Mouse (Mus musculus): ENCODE results near the gene Abhd6. TPM values are rescaled to one million over a fixed set of nuclear protein-coding genes. Genes with fewer than 3 reads are reported as not detected.

The Abhd6 gene
- total RNA-seq, 1 experiment from 2014 or later: 1.9 TPM

DNA sequence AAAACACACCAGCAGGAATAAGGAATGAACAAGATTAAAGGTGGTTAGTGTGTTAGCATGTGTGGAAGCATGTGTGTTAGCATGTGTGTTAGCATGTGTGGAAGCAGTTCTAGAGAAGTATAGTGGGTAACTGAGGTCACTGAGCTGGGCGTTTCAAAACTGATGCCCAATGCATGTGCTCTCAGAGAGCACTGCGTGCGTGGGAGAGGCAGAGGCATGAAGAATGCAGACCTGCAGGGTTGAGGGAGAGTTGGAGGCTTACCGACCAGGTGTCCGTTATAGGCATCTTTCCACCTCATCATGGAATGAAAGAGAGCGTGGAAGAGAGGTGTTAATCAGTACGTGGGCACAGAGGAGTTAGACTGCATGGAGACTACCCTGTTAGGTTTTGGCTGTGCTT, 17.8 kb downstream of the Abhd6 start:
- no peak for ATAC-seq (replicated peaks; ENCODE audit: insufficient number of reproducible peaks, low FRiP score, low TSS enrichment, poor library complexity, severe bottlenecking)

DNA sequence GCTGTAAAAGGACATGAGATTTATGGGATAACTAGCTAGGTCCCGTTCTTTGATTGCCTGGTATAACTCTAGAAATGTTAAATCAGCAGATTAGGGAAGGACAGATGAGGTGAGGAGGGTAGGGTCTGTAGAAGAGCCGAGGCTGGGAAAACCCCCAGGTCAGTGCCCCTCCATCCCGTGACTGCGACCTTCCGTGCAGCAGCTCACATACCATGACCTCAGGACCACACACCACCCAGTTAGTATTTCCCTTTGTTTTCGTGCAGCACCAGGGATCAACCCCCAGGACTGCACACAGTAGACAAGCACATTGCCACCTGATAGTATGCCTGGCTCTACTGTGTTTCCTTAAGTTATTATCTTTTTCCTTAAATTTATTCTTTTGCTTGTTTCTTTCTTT, 21.8 kb downstream of the Abhd6 start:
- ATAC-seq (replicated peaks; ENCODE audit: insufficient number of reproducible peaks, low FRiP score, low TSS enrichment, poor library complexity, severe bottlenecking): no peak

DNA sequence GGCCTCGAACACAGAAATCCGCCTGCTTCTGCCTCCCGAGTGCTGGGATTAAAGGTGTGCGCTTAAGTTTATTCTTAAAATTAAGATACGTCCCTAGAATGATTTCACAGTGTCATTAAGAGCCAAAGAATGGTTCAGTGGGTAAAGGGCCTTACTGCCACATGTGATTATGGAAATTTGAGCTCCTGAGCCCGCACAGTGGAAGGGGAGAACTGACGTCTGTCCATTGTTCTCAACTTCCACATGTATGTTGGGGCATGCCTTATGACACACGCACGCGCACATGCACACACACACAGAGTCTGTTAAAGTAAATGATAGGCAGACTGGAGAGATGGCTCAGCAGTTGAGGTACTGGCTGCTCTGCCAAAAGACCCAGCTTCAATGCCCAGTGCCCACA, 22.2 kb downstream of the Abhd6 start:
- no peak for ATAC-seq (replicated peaks; ENCODE audit: insufficient number of reproducible peaks, low FRiP score, low TSS enrichment, poor library complexity, severe bottlenecking)

DNA sequence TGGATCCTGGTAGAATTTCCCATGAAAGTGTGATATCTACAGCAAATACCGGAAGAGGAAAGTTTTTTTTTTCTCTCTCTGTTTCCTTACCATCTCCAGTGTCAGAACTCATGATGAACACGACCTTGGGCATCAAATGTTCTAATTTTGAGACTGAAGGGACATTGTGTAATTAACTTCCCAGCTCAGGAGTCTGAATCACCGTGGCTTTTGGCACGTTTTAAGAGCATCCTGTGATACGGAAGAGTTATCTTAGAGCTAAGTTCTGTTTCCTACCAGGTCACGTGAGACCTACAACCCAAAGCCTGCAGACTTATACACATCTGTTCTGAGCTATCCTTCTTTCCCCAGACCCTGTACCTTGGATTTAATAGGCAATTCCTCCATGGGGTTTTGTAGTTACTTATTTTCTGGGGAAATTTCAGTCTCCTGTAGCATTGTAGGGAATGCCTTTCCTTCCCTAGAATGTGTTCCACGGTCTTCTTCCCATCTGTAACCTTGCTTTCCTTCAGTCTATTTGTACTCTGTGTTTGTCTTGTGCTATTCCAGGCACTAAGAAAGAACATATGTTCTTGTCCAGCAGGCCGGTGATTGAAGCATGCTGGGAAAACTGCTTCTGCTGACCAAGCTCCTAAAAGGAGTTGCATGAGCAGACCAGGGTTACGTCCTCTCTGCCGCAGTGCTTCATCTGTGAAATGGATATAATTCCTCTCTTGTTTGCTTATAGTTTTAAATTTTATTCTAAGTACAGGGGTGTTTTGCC, 24.2 kb downstream of the Abhd6 start:
- ATAC-seq (replicated peaks; ENCODE audit: insufficient number of reproducible peaks, low FRiP score, low TSS enrichment, poor library complexity, severe bottlenecking): no peak

DNA sequence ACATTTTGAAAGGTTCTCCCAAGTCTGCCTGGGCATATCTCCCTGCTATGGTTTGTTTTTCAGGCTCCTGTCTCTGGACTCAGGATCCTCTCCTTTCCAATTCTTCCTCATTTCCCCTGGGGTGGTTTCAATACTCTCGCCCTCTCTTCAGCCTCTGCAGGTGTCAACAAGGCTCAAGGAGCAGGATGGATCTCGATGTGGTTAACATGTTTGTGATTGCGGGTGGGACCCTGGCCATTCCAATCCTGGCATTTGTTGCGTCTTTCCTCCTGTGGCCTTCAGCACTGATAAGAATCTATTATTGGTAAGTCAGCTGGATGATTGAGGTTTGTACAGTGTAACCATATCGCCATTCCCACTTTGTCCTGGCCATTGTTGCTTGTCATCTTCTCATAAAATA, 25.4 kb downstream of the Abhd6 start:
- no peak for ATAC-seq (replicated peaks; ENCODE audit: insufficient number of reproducible peaks, low FRiP score, low TSS enrichment, poor library complexity, severe bottlenecking)

DNA sequence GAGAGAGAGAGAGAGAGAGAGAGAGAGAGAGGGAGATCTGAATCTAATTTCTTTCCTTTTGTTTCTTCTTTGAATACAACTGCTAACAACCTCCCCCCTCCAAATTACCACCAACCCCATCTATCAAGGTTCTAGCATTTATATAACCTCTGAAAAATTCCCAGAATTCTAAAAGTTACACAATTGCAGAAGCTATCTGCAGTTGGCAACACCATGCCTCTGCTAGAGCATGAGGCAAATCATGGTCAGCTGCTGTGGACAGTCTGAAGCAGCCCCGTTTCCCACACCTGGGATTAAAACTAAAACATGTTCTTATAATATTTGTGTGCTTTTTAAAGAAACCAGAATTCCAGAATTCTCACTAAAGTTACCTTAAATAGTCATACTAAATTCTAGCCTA, 27.1 kb downstream of the Abhd6 start:
- no peak for ATAC-seq (replicated peaks; ENCODE audit: insufficient number of reproducible peaks, low FRiP score, low TSS enrichment, poor library complexity, severe bottlenecking)

DNA sequence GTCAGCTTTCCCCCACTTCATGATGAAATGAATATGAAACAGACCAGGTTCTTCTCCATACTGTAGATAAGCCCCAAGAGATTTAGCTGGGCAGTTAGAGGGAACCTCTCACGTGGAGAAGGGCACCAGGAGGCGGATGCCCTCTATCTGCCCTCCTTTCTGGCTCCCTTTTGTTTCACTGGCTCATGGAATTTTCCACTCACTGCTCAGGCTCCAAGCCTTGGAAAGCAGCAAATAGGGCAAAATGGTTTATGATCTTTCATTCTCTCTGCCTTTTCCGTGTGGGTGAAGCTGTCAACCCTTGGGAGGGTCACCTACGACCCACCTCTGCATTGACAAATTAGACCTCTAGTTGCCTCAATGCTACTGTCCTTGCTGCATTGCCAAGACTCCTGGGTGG, 27.8 kb downstream of the Abhd6 start:
- no peak for ATAC-seq (replicated peaks; ENCODE audit: insufficient number of reproducible peaks, low FRiP score, low TSS enrichment, poor library complexity, severe bottlenecking)

DNA sequence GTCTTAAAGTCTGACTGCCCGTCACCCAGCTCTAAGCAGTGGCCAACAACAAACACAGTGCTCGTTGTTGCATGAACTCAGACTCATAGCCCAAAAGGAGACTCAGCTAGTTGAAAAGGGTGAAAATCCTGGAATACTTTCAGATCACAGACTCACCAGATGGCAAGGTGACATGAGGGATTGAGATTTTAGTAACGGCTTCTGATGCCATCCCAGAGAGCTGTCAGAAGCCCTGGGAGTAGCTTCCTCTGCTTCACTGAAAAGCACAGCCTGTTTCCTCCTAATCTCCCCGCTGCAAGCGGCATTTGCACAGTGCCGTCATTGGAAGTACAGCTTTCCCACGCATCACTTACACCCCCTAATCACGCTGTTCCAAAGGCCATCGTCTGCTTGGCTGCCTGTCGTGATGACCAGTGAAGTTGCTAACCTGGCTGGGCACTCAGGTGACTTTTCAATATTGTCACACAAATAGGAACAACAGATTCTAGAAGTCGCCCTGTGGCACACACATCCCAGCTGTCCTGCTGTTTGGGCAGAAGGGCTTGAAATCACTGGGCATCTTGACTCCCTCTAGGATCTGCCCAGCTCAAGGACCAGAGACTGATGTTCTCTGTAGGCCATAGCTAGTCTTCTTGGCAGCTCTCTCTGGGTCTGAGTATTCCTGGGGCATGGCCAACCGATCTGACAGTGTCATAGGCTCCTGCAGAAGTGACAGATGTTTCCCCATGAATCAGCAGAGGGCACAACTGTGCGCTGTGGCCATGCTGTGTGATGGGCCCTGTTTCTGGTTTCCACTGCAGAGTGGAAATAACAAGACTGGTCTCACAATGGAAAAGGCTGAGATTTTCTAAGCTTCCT, 29.6 kb downstream of the Abhd6 start:
- no peak for ATAC-seq (replicated peaks; ENCODE audit: insufficient number of reproducible peaks, low FRiP score, low TSS enrichment, poor library complexity, severe bottlenecking)

DNA sequence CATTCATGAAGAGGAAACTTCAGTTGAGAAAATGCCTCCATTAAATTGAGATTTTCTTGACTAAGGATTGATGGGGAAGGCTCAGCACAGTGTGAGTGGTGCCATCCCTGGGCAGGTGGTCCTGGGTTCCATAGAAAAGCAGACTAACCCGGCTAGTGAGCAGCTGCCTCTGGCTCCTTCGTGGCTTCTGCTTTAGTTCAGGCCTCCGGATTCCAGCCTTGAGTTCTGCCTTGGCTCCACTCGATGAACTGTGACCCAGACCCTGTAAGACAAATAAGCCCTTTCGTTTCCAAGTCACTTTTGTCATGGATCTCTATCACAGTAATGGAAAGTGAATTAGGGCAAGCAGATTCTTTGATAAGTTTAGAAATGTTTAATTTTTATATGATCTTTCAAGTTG, 31.9 kb downstream of the Abhd6 start:
- ATAC-seq (replicated peaks; ENCODE audit: insufficient number of reproducible peaks, low FRiP score, low TSS enrichment, poor library complexity, severe bottlenecking): no peak

DNA sequence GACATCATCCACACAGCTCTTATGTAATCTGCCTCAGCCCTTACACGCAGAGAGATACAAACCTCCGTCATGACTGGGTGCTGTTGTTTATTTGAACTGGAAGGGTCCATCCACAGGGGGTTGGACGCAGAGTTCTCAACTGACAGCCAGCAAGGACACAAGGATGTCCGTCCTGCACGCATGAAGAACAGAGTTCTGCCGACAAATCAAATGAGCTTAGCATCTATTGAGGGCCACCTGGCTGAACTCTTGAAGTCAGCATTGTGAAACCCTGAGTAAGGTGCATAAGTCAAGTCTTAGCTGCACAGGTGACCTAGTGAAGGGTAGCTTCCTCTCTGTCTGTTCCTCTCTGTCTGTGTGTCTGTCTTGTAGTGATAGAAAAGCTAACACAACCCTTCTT, 33.2 kb downstream of the Abhd6 start:
- no peak for ATAC-seq (replicated peaks; ENCODE audit: insufficient number of reproducible peaks, low FRiP score, low TSS enrichment, poor library complexity, severe bottlenecking)

DNA sequence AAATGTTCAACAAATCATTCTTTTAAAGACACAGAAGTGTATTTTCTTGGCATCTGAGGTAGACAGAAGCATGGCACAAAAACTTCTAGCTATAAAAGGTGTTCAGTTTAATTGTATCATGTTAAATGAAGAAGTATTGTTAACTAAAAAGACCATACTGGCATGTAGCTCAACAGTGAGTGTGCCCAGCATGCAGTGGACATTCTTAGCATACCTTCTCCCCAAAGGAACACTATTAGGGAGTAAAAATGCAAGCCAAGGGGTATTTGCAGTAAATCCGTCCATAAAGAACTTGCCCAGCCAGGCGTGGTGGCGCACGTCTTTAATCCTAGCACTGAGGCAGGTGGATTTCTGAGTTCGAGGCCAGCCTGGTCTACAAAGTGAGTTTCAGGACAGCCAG, 33.7 kb downstream of the Abhd6 start:
- no peak for ATAC-seq (replicated peaks; ENCODE audit: insufficient number of reproducible peaks, low FRiP score, low TSS enrichment, poor library complexity, severe bottlenecking)

DNA sequence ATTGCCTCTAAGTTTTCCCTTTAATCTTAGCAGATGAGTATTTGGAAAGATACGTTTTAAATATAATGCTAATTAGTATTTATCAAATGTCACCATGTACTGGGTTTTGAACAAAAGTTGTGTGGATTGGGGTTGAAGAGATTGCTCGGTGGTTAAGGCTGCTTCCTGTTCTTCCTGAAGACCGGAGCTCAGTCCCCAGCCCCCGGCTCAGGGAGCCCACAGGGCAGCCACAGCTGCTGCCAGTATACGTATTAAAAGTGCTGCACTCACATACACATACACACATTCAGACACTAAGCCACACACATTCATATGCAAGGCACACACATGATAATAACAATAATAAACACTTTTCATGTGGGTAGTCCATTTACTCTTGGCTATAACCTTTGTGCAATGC, 35.4 kb downstream of the Abhd6 start:
- no peak for ATAC-seq (replicated peaks; ENCODE audit: insufficient number of reproducible peaks, low FRiP score, low TSS enrichment, poor library complexity, severe bottlenecking)

DNA sequence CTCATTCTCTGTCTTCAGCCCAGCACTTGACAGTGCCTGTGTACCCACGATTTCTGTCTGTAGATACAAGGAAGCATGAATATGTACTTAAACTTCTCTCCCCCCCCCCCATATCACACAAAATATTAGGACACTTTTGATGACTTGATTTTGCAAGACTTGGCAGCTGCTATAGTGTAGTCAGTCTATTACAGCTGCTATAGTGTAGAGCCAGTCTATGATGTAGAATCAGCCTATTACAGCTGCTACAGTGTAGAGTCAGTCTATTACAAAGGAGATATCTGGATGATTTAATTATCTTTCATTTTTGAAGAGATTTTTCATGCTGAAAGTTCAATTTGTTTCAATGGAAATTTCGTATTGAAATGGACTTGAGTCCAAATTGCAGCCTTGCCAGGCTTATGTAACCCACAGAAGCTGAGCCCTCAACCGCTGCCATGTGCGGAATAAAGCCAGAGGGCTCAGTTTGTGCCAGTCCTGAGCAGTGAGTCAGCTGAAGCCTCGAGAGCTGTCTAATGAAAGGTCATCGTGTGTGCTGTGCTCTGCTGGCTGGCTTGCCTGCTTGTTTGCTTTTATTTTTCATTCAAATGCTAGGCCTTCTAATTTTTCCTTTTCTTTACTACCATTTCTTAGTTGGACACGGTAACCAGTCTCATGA, 36.2 kb downstream of the Abhd6 start:
- no peak for ATAC-seq (replicated peaks; ENCODE audit: insufficient number of reproducible peaks, low FRiP score, low TSS enrichment, poor library complexity, severe bottlenecking)

DNA sequence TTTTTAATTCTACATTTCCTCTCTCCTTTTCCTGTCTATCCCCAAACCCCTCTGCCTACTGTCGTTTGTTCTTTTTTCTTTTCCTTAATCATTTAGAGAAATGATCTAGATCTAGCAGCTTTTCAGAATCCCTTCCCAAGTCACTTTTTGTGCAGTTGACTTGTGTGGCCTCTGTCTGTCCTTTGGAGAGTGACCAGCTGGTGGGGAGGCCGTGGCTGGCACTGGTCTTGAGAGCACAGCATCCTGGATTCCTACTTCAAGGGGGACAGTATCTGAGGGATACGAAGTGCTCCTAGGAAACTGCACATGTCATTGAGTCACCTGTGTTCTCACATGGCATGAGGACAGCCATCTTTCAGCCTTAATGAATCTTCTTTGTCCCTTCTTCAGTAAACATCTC, 37.5 kb downstream of the Abhd6 start:
- no peak for ATAC-seq (replicated peaks; ENCODE audit: insufficient number of reproducible peaks, low FRiP score, low TSS enrichment, poor library complexity, severe bottlenecking)

DNA sequence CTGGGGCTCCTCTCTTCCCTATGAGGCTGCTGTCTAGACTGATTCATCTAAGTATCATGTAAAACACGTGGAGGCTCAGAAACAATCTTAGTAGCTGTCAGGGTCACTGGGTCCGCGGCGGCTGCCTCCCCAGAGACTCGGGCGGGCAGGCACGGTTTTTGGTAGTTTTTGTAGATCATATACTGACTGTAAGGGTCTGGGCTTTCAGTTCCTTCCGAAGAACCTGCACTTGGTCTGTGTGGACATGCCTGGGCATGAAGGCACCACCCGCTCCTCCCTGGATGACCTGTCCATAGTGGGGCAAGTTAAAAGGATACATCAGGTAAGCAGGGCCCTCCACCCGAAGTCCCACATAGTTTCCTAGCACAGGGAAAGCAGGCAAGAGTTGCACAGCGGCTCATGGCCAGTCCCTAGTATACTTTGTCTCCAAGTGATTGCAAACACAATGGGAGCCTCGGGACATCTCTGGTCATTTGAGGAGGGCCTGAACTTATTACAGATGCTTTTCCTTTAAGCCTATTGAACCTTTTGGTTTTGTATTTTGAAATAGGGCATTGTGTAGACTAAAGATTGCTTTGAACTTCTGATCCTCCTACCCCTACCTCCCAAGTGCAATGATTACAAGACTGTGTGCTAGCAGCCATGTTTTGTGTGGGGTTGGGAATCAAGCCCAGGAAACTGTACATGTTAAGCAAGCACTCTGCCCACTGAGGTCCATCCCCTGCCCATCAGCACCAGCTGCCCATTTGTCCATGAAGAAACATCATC, 38.4 kb downstream of the Abhd6 start:
- no peak for ATAC-seq (replicated peaks; ENCODE audit: insufficient number of reproducible peaks, low FRiP score, low TSS enrichment, poor library complexity, severe bottlenecking)

DNA sequence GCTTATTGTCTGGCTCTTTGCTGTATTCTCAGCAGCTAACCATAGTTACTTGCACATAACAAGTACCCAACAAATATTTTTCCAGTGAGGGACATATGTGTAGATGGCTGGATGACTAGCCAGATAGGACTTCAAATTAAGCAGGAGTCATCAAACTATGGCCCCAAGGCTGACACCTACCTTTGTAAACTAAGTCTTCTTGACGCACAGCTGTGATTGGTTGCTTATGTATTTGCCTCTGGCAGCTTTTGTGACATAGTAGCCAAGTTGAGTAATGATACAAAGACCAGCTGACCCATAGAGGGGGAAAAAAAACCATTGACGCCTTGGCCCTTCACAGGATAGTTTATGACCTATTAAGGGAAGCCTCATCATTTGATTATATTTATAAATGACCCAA, 39.4 kb downstream of the Abhd6 start:
- ATAC-seq (replicated peaks; ENCODE audit: insufficient number of reproducible peaks, low FRiP score, low TSS enrichment, poor library complexity, severe bottlenecking): no peak

DNA sequence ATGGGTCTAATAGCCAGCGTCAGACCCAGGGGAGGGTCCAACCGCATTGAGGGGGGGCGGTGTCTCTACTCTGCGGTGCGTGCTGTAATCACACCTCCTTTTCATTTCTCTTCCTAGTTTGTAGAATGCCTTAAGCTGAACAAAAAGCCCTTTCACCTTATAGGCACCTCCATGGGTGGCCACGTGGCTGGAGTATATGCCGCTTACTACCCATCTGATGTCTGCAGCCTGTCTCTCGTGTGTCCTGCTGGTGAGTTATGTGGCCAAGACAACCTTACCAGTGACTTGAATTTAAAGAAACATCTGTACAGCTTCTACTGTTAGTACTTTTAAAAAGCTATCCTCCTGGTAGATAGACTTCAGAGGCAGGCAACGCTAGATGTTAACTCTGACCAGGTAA, 39.9 kb downstream of the Abhd6 start:
- no peak for ATAC-seq (replicated peaks; ENCODE audit: insufficient number of reproducible peaks, low FRiP score, low TSS enrichment, poor library complexity, severe bottlenecking)

DNA sequence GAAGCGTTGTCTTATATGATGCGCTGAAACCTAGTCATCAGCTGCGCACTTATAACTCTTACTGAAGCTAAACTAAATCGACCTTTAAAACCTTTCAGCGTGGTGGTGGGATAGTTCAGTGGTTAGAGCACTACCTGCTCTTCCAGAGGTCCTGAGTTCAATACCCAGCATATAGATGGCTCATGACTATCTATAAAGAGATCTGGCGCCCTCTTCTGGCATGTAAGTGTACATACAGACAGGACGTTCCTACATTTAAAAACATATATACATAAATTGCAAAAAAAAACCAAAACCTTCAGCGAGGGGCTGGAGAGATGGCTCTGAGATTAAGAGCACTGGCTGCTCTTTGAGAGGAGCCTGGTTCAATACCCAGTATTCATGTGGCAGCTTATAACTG, 41.6 kb downstream of the Abhd6 start:
- ATAC-seq (replicated peaks; ENCODE audit: insufficient number of reproducible peaks, low FRiP score, low TSS enrichment, poor library complexity, severe bottlenecking): no peak

DNA sequence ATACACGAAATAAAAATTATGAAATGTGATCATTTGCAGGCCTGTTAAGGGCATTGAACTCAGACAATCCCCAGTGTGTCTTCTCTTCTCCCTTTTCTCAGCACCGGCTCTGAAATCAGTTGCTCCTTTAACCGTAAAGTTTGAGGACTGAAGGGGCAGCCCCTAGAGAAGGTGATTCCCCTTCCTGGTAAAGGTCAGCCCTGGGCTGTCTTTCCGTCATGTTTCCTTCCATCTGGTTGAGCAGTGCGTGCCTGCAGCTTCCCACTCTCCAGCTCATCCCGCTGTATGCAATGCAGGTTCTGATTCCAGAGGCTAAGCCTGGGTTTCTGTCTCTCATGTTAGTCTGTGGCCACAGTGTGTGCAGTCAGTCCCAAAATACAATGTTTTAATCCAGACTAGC, 42.1 kb downstream of the Abhd6 start:
- no peak for ATAC-seq (replicated peaks; ENCODE audit: insufficient number of reproducible peaks, low FRiP score, low TSS enrichment, poor library complexity, severe bottlenecking)
